Mouse (Mus musculus): ENCODE results near the gene Sbf1.
A peak's percentile ranks its signal among the peaks of the same experiment; 100 is the strongest.

Sbf1 gene

GRCm38 (mm10) chr15:89321264-89321663 is 6.2 kb upstream of the Sbf1 start:
- DNase-seq (ENCODE audit: low spot score), result no peak

GRCm38 (mm10) chr15:89316146-89316545 is 1.0 kb upstream of the Sbf1 start:
- DNase-seq (ENCODE audit: low spot score), result no peak

GRCm38 (mm10) chr15:89314511-89315189 is 461 bp downstream of the Sbf1 start:
- DNase-seq (ENCODE audit: low spot score), result peak; percentile 15

- DNase-seq (ENCODE audit: low spot score), result no peak
These were observed 1.0 kb downstream of the Sbf1 start for GRCm38 (mm10) chr15:89314107-89314506.

GRCm38 (mm10) chr15:89313359-89313758 is 1.8 kb downstream of the Sbf1 start:
- no peak for DNase-seq (ENCODE audit: low spot score)

GRCm38 (mm10) chr15:89309962-89310498 is 5.1 kb downstream of the Sbf1 start:
- no peak for DNase-seq (ENCODE audit: low spot score)

GRCm38 (mm10) chr15:89308406-89309139 is 6.5 kb downstream of the Sbf1 start:
- no peak for DNase-seq (ENCODE audit: low spot score)

GRCm38 (mm10) chr15:89307461-89307860 is 7.7 kb downstream of the Sbf1 start:
- DNase-seq (ENCODE audit: low spot score), result no peak

GRCm38 (mm10) chr15:89305966-89306365 is 9.1 kb downstream of the Sbf1 start:
- DNase-seq (ENCODE audit: low spot score), result no peak

- DNase-seq (ENCODE audit: low spot score), result no peak
These were observed 14.5 kb downstream of the Sbf1 start for GRCm38 (mm10) chr15:89300600-89300999.

GRCm38 (mm10) chr15:89300180-89300579 is 14.9 kb downstream of the Sbf1 start:
- no peak for DNase-seq (ENCODE audit: low spot score)

GRCm38 (mm10) chr15:89297695-89298094 is 17.4 kb downstream of the Sbf1 start:
- DNase-seq (ENCODE audit: low spot score), result no peak

GRCm38 (mm10) chr15:89296465-89296864 is 18.6 kb downstream of the Sbf1 start:
- DNase-seq (ENCODE audit: low spot score), result no peak

GRCm38 (mm10) chr15:89295580-89296165 is 19.4 kb downstream of the Sbf1 start:
- no peak for DNase-seq (ENCODE audit: low spot score)

- peak; percentile 67 for DNase-seq (ENCODE audit: low spot score)
These were observed 21.3 kb downstream of the Sbf1 start for GRCm38 (mm10) chr15:89293778-89294177.

- peak; percentile 17 for DNase-seq (ENCODE audit: low spot score)
These were observed 22.3 kb downstream of the Sbf1 start for GRCm38 (mm10) chr15:89292795-89293194.

GRCm38 (mm10) chr15:89291521-89291920 is 23.6 kb downstream of the Sbf1 start:
- DNase-seq (ENCODE audit: low spot score), result peak; percentile 29

- DNase-seq (ENCODE audit: low spot score), result no peak
These were observed 25.7 kb downstream of the Sbf1 start for GRCm38 (mm10) chr15:89289455-89289854.

GRCm38 (mm10) chr15:89288227-89288767 is 26.8 kb downstream of the Sbf1 start:
- DNase-seq (ENCODE audit: low spot score), result no peak

- DNase-seq (ENCODE audit: low spot score), result no peak
These were observed 28.5 kb downstream of the Sbf1 start for GRCm38 (mm10) chr15:89286582-89286981.

GRCm38 (mm10) chr15:89286114-89286513 is 29.0 kb downstream of the Sbf1 start:
- no peak for DNase-seq (ENCODE audit: low spot score)

- no peak for DNase-seq (ENCODE audit: low spot score)
These were observed 29.6 kb downstream of the Sbf1 start for GRCm38 (mm10) chr15:89285478-89285877.

- no peak for DNase-seq (ENCODE audit: low spot score)
These were observed 30.1 kb downstream of the Sbf1 start for GRCm38 (mm10) chr15:89285004-89285403.
